Mouse (Mus musculus) E14TG2a.4 (cell line): ENCODE measurements at regions not wholly inside any gene's neighbourhood (a gene's known extent, or its start where the extent isn't known, plus 50 kb on each side); places are given as distances from the start of the nearest gene placed in this dataset.

Experiments used
- CTCF ChIP-seq: conservative IDR thresholded peaks from 2 replicates; pipeline ENCODE4 v1.5.1; 2014; ENCODE audit warnings: low read length
- NANOG ChIP-seq: IDR thresholded peaks from 2 replicates; pipeline ENCODE4 v1.6.1; 2014; ENCODE audit warnings: borderline replicate concordance, low read length, mixed read lengths

DNA sequence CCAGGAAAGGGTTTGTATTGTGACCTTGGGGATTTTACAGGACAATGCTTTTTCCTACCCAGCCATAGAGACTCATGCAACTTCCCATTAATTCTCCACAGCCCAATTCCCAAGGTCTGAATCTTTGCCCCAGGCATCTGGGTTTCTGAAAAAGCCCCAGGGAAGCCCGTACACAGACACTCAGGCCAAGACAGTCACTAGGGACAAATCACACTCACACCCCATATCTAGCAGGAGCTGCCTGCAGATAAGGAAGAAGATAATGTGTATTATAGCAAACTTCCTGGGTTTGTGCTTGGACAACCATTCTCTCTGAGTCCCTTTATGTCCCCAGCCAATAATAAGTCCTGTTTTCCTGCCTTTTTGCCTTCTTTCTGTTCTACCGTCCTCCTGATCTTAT lies 305.0 kb upstream of the Clint1 start:
- TF ChIP-seq CTCF (no peak), NANOG (no peak)
